ENCODE assay signal across 28 mouse cellular contexts in genomic region chr12:95392821-95393220, GRCm38 (mm10).
DNase-seq lines count a peak whose midpoint lies in the region; ATAC-seq and TF ChIP-seq lines count a peak whose summit lies in the region.
"Had no signal": no experiment of that assay in that cellular context is flagged by ENCODE, and none has a peak within 500 bp of the region (broad histone marks: within the 10 kb centered on the region; RNA-seq: fewer than 3 reads in every experiment).

No protein-coding gene starts in this region.

- no peaks in the 10 kb centered on the region for H3K36me3 ChIP-seq in hindbrain, embryonic 12.5 days
- no peaks in the 10 kb centered on the region for H3K36me3 ChIP-seq in hindbrain, embryonic 14.5 days (replicated peaks; ENCODE audit: control insufficient read depth, insufficient read depth)
- no peaks in the 10 kb centered on the region for H3K36me3 ChIP-seq in midbrain, embryonic 12.5 days
- H3K36me3 ChIP-seq in midbrain, postnatal 0 days (ENCODE audit: insufficient read depth, low read length) = no peaks in the 10 kb centered on the region
- H3K36me3 ChIP-seq in forebrain, embryonic 13.5 days (ENCODE audit: poor library complexity, severe bottlenecking) = no peaks in the 10 kb centered on the region
- no peaks in the 10 kb centered on the region for H3K36me3 ChIP-seq in midbrain, embryonic 14.5 days (ENCODE audit: control insufficient read depth, insufficient read depth, low read length)
- H3K36me3 ChIP-seq: embryonic facial prominence, embryonic 12.5 days; heart, embryonic 15.5 days; limb, embryonic 12.5 days; lung, embryonic 15.5 days had no signal

- no peak for TF ChIP-seq CTCF in midbrain, postnatal 0 days (IDR thresholded peaks at IDR 0.05)

- no peak for DNase-seq in hindbrain, embryonic 14.5 days (ENCODE audit: low spot score)
- no peak for DNase-seq in midbrain, postnatal 0 days (ENCODE audit: low spot score)
- peak; percentile 43 for DNase-seq in midbrain, embryonic 14.5 days
- no peak for DNase-seq in liver
- no peak for DNase-seq in spleen, adult 18-20 months
- DNase-seq: adrenal gland, postnatal 25 days; cerebellum, adult 11-12 months; cerebellum, postnatal 14 days; gastrocnemius, adult 2 months; heart, postnatal 36 days; kidney, adult 9 months; kidney, postnatal 36 days; lung, postnatal 4 days; thymus, adult 2 months; thymus, postnatal 4 days had no signal

- no peak overlapping the region for H3K9ac ChIP-seq in hindbrain, embryonic 12.5 days
- H3K9ac ChIP-seq in hindbrain, embryonic 14.5 days = no peak overlapping the region
- no peak overlapping the region for H3K9ac ChIP-seq in midbrain, embryonic 12.5 days (replicated peaks)
- no peak overlapping the region for H3K9ac ChIP-seq in midbrain, postnatal 0 days (replicated peaks; ENCODE audit: low read length, poor library complexity, severe bottlenecking)
- no peak overlapping the region for H3K9ac ChIP-seq in forebrain, embryonic 13.5 days
- H3K9ac ChIP-seq in midbrain, embryonic 14.5 days (replicated peaks; ENCODE audit: low read length) = no peak overlapping the region
- H3K9ac ChIP-seq: embryonic facial prominence, embryonic 12.5 days; heart, embryonic 15.5 days; limb, embryonic 12.5 days; liver, embryonic 14.5 days; lung, embryonic 15.5 days had no signal

- peaks cover 6% of the 10 kb centered on the region; the same call in 1 of the 2 replicates for H3K4me1 ChIP-seq in hindbrain, embryonic 12.5 days
- H3K4me1 ChIP-seq in hindbrain, embryonic 14.5 days (replicated peaks; ENCODE audit: control insufficient read depth, insufficient read depth, low read length) = no peaks in the 10 kb centered on the region
- peaks cover 8% of the 10 kb centered on the region; the same call in 1 of the 2 replicates for H3K4me1 ChIP-seq in midbrain, embryonic 12.5 days
- no peaks in the 10 kb centered on the region for H3K4me1 ChIP-seq in midbrain, postnatal 0 days (ENCODE audit: insufficient read depth, low read length)
- peaks cover 10% of the 10 kb centered on the region for H3K4me1 ChIP-seq in forebrain, embryonic 13.5 days
- no peaks in the 10 kb centered on the region for H3K4me1 ChIP-seq in midbrain, embryonic 14.5 days (ENCODE audit: control insufficient read depth, insufficient read depth, low read length)
- H3K4me1 ChIP-seq: embryonic facial prominence, embryonic 12.5 days; heart, embryonic 15.5 days; limb, embryonic 12.5 days; lung, embryonic 15.5 days had no signal

- H3K9me3 ChIP-seq in hindbrain, embryonic 12.5 days (replicated peaks) = no peaks in the 10 kb centered on the region
- H3K9me3 ChIP-seq in hindbrain, embryonic 14.5 days (ENCODE audit: control insufficient read depth, low read length) = no peaks in the 10 kb centered on the region
- H3K9me3 ChIP-seq in midbrain, embryonic 12.5 days = no peaks in the 10 kb centered on the region
- no peaks in the 10 kb centered on the region for H3K9me3 ChIP-seq in midbrain, postnatal 0 days (ENCODE audit: low read length)
- H3K9me3 ChIP-seq in forebrain, embryonic 13.5 days (replicated peaks) = no peaks in the 10 kb centered on the region
- no peaks in the 10 kb centered on the region for H3K9me3 ChIP-seq in midbrain, embryonic 14.5 days (ENCODE audit: control insufficient read depth, low read length)
- H3K9me3 ChIP-seq: embryonic facial prominence, embryonic 12.5 days; heart, embryonic 15.5 days; limb, embryonic 12.5 days; lung, embryonic 15.5 days had no signal

- H3K4me2 ChIP-seq in hindbrain, embryonic 12.5 days (replicated peaks) = no peak overlapping the region
- H3K4me2 ChIP-seq in hindbrain, embryonic 14.5 days (replicated peaks) = no peak overlapping the region
- no peak overlapping the region for H3K4me2 ChIP-seq in midbrain, embryonic 12.5 days (replicated peaks)
- H3K4me2 ChIP-seq in midbrain, postnatal 0 days (ENCODE audit: low read depth, low read length, poor library complexity, severe bottlenecking) = no peak overlapping the region
- H3K4me2 ChIP-seq in forebrain, embryonic 13.5 days = no peak overlapping the region
- no peak overlapping the region for H3K4me2 ChIP-seq in midbrain, embryonic 14.5 days (ENCODE audit: low read length)
- H3K4me2 ChIP-seq: embryonic facial prominence, embryonic 12.5 days; heart, embryonic 15.5 days; limb, embryonic 12.5 days; lung, embryonic 15.5 days had no signal

- 53% methylated on average over 1 of the region's 1 CpGs for WGBS in hindbrain, embryonic 12.5 days
- WGBS in hindbrain, embryonic 14.5 days = 50% methylated on average over 1 of the region's 1 CpGs
- WGBS in midbrain, embryonic 12.5 days = 38% methylated on average over 1 of the region's 1 CpGs
- WGBS in midbrain, postnatal 0 days = 48% methylated on average over 1 of the region's 1 CpGs
- 47% methylated on average over 1 of the region's 1 CpGs for WGBS in forebrain, embryonic 13.5 days
- 25% methylated on average over 1 of the region's 1 CpGs for WGBS in midbrain, embryonic 14.5 days

- ATAC-seq in hindbrain, embryonic 12.5 days (ENCODE audit: low FRiP score) = 0 out of 2 replicates have a peak, but pooled peaks have one; percentile 19
- no peak for ATAC-seq in hindbrain, embryonic 14.5 days (ENCODE audit: low FRiP score)
- peak; percentile 86 for ATAC-seq in midbrain, embryonic 12.5 days (ENCODE audit: low FRiP score, low read depth)
- no peak for ATAC-seq in midbrain, postnatal 0 days (ENCODE audit: low FRiP score)
- peak; percentile 94 for ATAC-seq in forebrain, embryonic 13.5 days
- ATAC-seq in midbrain, embryonic 14.5 days (ENCODE audit: low FRiP score, low TSS enrichment) = peak; percentile 58; the same call in 1 of the 2 replicates
- ATAC-seq: hindbrain, postnatal 0 days; intestine, embryonic 16.5 days had no signal

- no peak overlapping the region for H3K27ac ChIP-seq in hindbrain, embryonic 12.5 days
- H3K27ac ChIP-seq in hindbrain, embryonic 14.5 days = no peak overlapping the region
- H3K27ac ChIP-seq in midbrain, embryonic 12.5 days (replicated peaks) = 0 out of 2 replicates have a peak overlapping the region, but pooled peaks have one; percentile 20
- no peak overlapping the region for H3K27ac ChIP-seq in midbrain, postnatal 0 days (ENCODE audit: low read depth, low read length)
- H3K27ac ChIP-seq in forebrain, embryonic 13.5 days = 0 out of 2 replicates have a peak overlapping the region, but pooled peaks have one; percentile 6
- H3K27ac ChIP-seq in midbrain, embryonic 14.5 days (replicated peaks; ENCODE audit: low read depth, low read length) = no peak overlapping the region
- H3K27ac ChIP-seq: embryonic facial prominence, embryonic 12.5 days; gastrocnemius, adult 2 months; heart, embryonic 15.5 days; hindbrain, postnatal 0 days; limb, embryonic 12.5 days; liver, embryonic 14.5 days; lung, embryonic 15.5 days; stomach, postnatal 0 days had no signal

- no peak overlapping the region for H3K4me3 ChIP-seq in hindbrain, embryonic 12.5 days
- no peak overlapping the region for H3K4me3 ChIP-seq in hindbrain, embryonic 14.5 days (replicated peaks; ENCODE audit: low read length)
- no peak overlapping the region for H3K4me3 ChIP-seq in midbrain, embryonic 12.5 days
- no peak overlapping the region for H3K4me3 ChIP-seq in midbrain, postnatal 0 days (ENCODE audit: low read depth, low read length)
- no peak overlapping the region for H3K4me3 ChIP-seq in forebrain, embryonic 13.5 days
- no peak overlapping the region for H3K4me3 ChIP-seq in midbrain, embryonic 14.5 days (replicated peaks; ENCODE audit: low read depth, low read length)
- H3K4me3 ChIP-seq: embryonic facial prominence, embryonic 12.5 days; erythroblast, embryonic 14.5 days; gastrocnemius, adult 2 months; heart, embryonic 15.5 days; limb, embryonic 12.5 days; lung, embryonic 15.5 days; myocyte had no signal

- no peaks in the 10 kb centered on the region for H3K27me3 ChIP-seq in hindbrain, embryonic 12.5 days
- no peaks in the 10 kb centered on the region for H3K27me3 ChIP-seq in hindbrain, embryonic 14.5 days (ENCODE audit: control insufficient read depth, insufficient read depth, low read length)
- no peaks in the 10 kb centered on the region for H3K27me3 ChIP-seq in midbrain, embryonic 12.5 days
- H3K27me3 ChIP-seq in midbrain, postnatal 0 days (ENCODE audit: insufficient read depth, low read length) = no peaks in the 10 kb centered on the region
- no peaks in the 10 kb centered on the region for H3K27me3 ChIP-seq in forebrain, embryonic 13.5 days
- H3K27me3 ChIP-seq in midbrain, embryonic 14.5 days (ENCODE audit: control insufficient read depth, insufficient read depth, low read length) = no peaks in the 10 kb centered on the region
- H3K27me3 ChIP-seq: embryonic facial prominence, embryonic 12.5 days; heart, embryonic 15.5 days; limb, embryonic 12.5 days; lung, embryonic 15.5 days had no signal

Comparison
In these comparisons a context has a peak if more than half of its experiments do, and no peak if none do; other contexts are left out.
1. ATAC-seq: peak in hindbrain, embryonic 12.5 days (single experiment), midbrain, embryonic 12.5 days (single experiment), forebrain, embryonic 13.5 days (single experiment) and midbrain, embryonic 14.5 days (single experiment); none in hindbrain, embryonic 14.5 days (single experiment) and midbrain, postnatal 0 days (single experiment).
2. H3K27ac ChIP-seq: peak in midbrain, embryonic 12.5 days (single experiment) and forebrain, embryonic 13.5 days (single experiment); none in hindbrain, embryonic 12.5 days (single experiment), hindbrain, embryonic 14.5 days (single experiment), midbrain, postnatal 0 days (single experiment) and midbrain, embryonic 14.5 days (single experiment).